Mouse (Mus musculus) limb, embryonic 10.5 days (tissue): ENCODE results near the gene Ppih. TPM values are rescaled to one million over a fixed set of nuclear protein-coding genes. Genes with fewer than 3 reads are reported as not detected.

Experiments used
- polyA plus RNA-seq: library from polyadenylated mRNA; unstranded; fragments of >200 nt; fragmentation: Nextera tagmentation; extraction: Ambion mirVana; gene quantifications from 2 replicates; pipeline ENCODE4 v1.2.1, GENCODE M21; 2016

Gene Ppih
- polyA plus RNA-seq, 1 experiment from 2014 or later, result 152 TPM

Other genes starting within 250 kb of the Ppih start
- 110 and 139 TPM in 2 replicates for gene Slc2a1, start 211.8 kb downstream of the Ppih start, polyA plus RNA-seq
- gene Zfp691, start 146.4 kb downstream of the Ppih start, polyA plus RNA-seq, result 10.1 and 10.3 TPM in 2 replicates
- 6.8 and 7.7 TPM in 2 replicates for gene Ermap, start 130.5 kb downstream of the Ppih start, polyA plus RNA-seq
- gene Svbp, start 125.2 kb downstream of the Ppih start, polyA plus RNA-seq, result 115 and 133 TPM in 2 replicates
- not detected in 2 replicates for gene Tmem269, start 102.3 kb downstream of the Ppih start, polyA plus RNA-seq
- 38.1 and 43.3 TPM in 2 replicates for gene AU022252, start 87.8 kb downstream of the Ppih start, polyA plus RNA-seq
- 12.7 and 16.0 TPM in 2 replicates for gene P3h1, start 87.6 kb downstream of the Ppih start, polyA plus RNA-seq
- gene Cldn19, start 65.1 kb downstream of the Ppih start, polyA plus RNA-seq, result not detected in 2 replicates
- gene Ybx1, start 25.9 kb downstream of the Ppih start, polyA plus RNA-seq, result 1,026 and 1,071 TPM in 2 replicates
- 4.7 and 7.0 TPM in 2 replicates for gene Ccdc30, start 95.0 kb upstream of the Ppih start, polyA plus RNA-seq
- gene Ppcs, start 101.9 kb upstream of the Ppih start, polyA plus RNA-seq, result 37.1 and 41.4 TPM in 2 replicates
- 0.20 TPM in 1 of 2 replicates, not detected in the other for gene Zmynd12, start 102.3 kb upstream of the Ppih start, polyA plus RNA-seq
- 0.46 and 0.86 TPM in 2 replicates for gene Rimkla, start 172.1 kb upstream of the Ppih start, polyA plus RNA-seq
- gene Foxj3, start 216.5 kb upstream of the Ppih start, polyA plus RNA-seq, result 22.0 and 25.2 TPM in 2 replicates
- gene Frg2f1, start 219.0 kb upstream of the Ppih start, polyA plus RNA-seq, result 0.90 and 2.5 TPM in 2 replicates